8 mouse cellular contexts compared by ENCODE assay signal in genomic region chr14:116927341-116928315, GRCm38 (mm10). TPM values are rescaled to one million over a fixed set of nuclear protein-coding genes. Genes with fewer than 3 reads are reported as not detected.
A peak's percentile ranks its signal among the peaks of the same experiment; 100 is the strongest.
DNase-seq lines count a peak whose midpoint lies in the region; ATAC-seq and TF ChIP-seq lines count a peak whose summit lies in the region.

No protein-coding gene starts in this region.

- H3K4me3 ChIP-seq in liver, adult 2 months (ENCODE audit: insufficient read depth, low read depth, low read length) = peak overlapping the region; percentile 65; the same call in 1 of the 2 replicates
- peak overlapping the region; percentile 77 for H3K4me3 ChIP-seq in forebrain, embryonic 13.5 days
- H3K4me3 ChIP-seq in limb, embryonic 14.5 days (replicated peaks; ENCODE audit: low read length) = peak overlapping the region; percentile 76
- peak overlapping the region; percentile 82 for H3K4me3 ChIP-seq in stomach, embryonic 14.5 days (ENCODE audit: low read depth, low read length)

- 0 out of 2 replicates have a peak, but pooled peaks cover 3% of the 10 kb centered on the region for H3K27me3 ChIP-seq in liver, adult 2 months (ENCODE audit: control insufficient read depth, insufficient read depth, low read length)
- no peaks in the 10 kb centered on the region for H3K27me3 ChIP-seq in forebrain, embryonic 13.5 days
- H3K27me3 ChIP-seq in limb, embryonic 14.5 days (ENCODE audit: control insufficient read depth, insufficient read depth, low read length) = no peaks in the 10 kb centered on the region
- H3K27me3 ChIP-seq in stomach, embryonic 14.5 days (ENCODE audit: control insufficient read depth, insufficient read depth, low read length) = no peaks in the 10 kb centered on the region

- no peak for DNase-seq in liver, adult 2 months (ENCODE audit: extremely low read depth, low read depth, low spot score)
- no peak for DNase-seq in liver
- DNase-seq in limb, embryonic 14.5 days (ENCODE audit: low spot score) = no peak
- no peak for DNase-seq in ovary, adult 18-20 months (ENCODE audit: low spot score)
- no peak for DNase-seq in frontal cortex, postnatal 10 days (ENCODE audit: low spot score in 2 of 2)

- ATAC-seq in forebrain, embryonic 13.5 days = no peak
- ATAC-seq in limb, embryonic 14.5 days (ENCODE audit: low FRiP score, low read depth) = no peak
- no peak for ATAC-seq in stomach, embryonic 14.5 days (ENCODE audit: insufficient number of reproducible peaks, insufficient read depth, low FRiP score, low read depth)
- ATAC-seq in megakaryocyte-erythroid progenitor cell, adult 5-6 weeks (replicated peaks; ENCODE audit: low FRiP score, low TSS enrichment, poor library complexity, severe bottlenecking) = no peak

- TF ChIP-seq CTCF in liver, adult 2 months (IDR thresholded peaks at IDR 0.05; ENCODE audit: low read depth, low read length) = no peak

- H3K79me2 ChIP-seq in liver, adult 2 months (ENCODE audit: control insufficient read depth, insufficient read depth, low read length) = no peaks in the 10 kb centered on the region

- peaks cover 1% of the 10 kb centered on the region; the same call in 1 of the 2 replicates for H3K4me1 ChIP-seq in liver, adult 2 months (ENCODE audit: control insufficient read depth, insufficient read depth, low read length)
- H3K4me1 ChIP-seq in forebrain, embryonic 13.5 days = peaks cover 27% of the 10 kb centered on the region
- H3K4me1 ChIP-seq in limb, embryonic 14.5 days (ENCODE audit: control insufficient read depth, insufficient read depth, low read length) = no peaks in the 10 kb centered on the region
- H3K4me1 ChIP-seq in stomach, embryonic 14.5 days (ENCODE audit: control insufficient read depth, insufficient read depth, low read length) = peaks cover 3% of the 10 kb centered on the region; the same call in 1 of the 2 replicates

- H3K9me3 ChIP-seq in forebrain, embryonic 13.5 days (replicated peaks) = no peaks in the 10 kb centered on the region
- H3K9me3 ChIP-seq in limb, embryonic 14.5 days (ENCODE audit: control insufficient read depth, low read length) = no peaks in the 10 kb centered on the region
- no peaks in the 10 kb centered on the region for H3K9me3 ChIP-seq in stomach, embryonic 14.5 days (ENCODE audit: control insufficient read depth, low read depth, low read length)

- no peaks in the 10 kb centered on the region for H3K36me3 ChIP-seq in liver, adult 2 months (ENCODE audit: control insufficient read depth, insufficient read depth, low read length)
- H3K36me3 ChIP-seq in forebrain, embryonic 13.5 days (ENCODE audit: poor library complexity, severe bottlenecking) = no peaks in the 10 kb centered on the region
- no peaks in the 10 kb centered on the region for H3K36me3 ChIP-seq in limb, embryonic 14.5 days (ENCODE audit: control insufficient read depth, insufficient read depth, low read length)
- no peaks in the 10 kb centered on the region for H3K36me3 ChIP-seq in stomach, embryonic 14.5 days (ENCODE audit: control insufficient read depth, insufficient read depth, low read length)

- no peak overlapping the region for H3K9ac ChIP-seq in liver, adult 2 months (ENCODE audit: low read depth, low read length)
- H3K9ac ChIP-seq in forebrain, embryonic 13.5 days = peak overlapping the region; percentile 87
- H3K9ac ChIP-seq in limb, embryonic 14.5 days (ENCODE audit: low read depth, low read length, severe bottlenecking) = peak overlapping the region; percentile 91
- H3K9ac ChIP-seq in stomach, embryonic 14.5 days (replicated peaks; ENCODE audit: low read depth, low read length) = peak overlapping the region; percentile 93

- H3K27ac ChIP-seq in liver, adult 2 months (replicated peaks; ENCODE audit: insufficient read depth, low read depth, low read length) = no peak overlapping the region
- H3K27ac ChIP-seq in forebrain, embryonic 13.5 days = peak overlapping the region; percentile 93
- H3K27ac ChIP-seq in limb, embryonic 14.5 days (replicated peaks; ENCODE audit: low read depth, low read length) = peak overlapping the region; percentile 97
- H3K27ac ChIP-seq in stomach, embryonic 14.5 days (ENCODE audit: low read length) = peak overlapping the region; percentile 97

- H3K4me2 ChIP-seq in forebrain, embryonic 13.5 days = peak overlapping the region; percentile 72
- peak overlapping the region; percentile 66 for H3K4me2 ChIP-seq in limb, embryonic 14.5 days (replicated peaks; ENCODE audit: low read depth, low read length, severe bottlenecking)
- peak overlapping the region; percentile 55 for H3K4me2 ChIP-seq in stomach, embryonic 14.5 days (replicated peaks; ENCODE audit: low read depth, low read length)

- TF ChIP-seq POLR2A in liver, adult 2 months (IDR thresholded peaks at IDR 0.05; ENCODE audit: extremely low read depth, insufficient read depth, low read length) = no peak
- no peak for TF ChIP-seq POLR2A in limb, embryonic 14.5 days (IDR thresholded peaks at IDR 0.05; ENCODE audit: borderline replicate concordance, extremely low read depth, insufficient read depth, insufficient read length)

- 27% methylated on average over 21 of the region's 21 CpGs for WGBS in liver, adult 2 months
- WGBS in forebrain, embryonic 13.5 days = under 1% methylated on average over 21 of the region's 21 CpGs
- 2% methylated on average over 21 of the region's 21 CpGs for WGBS in limb, embryonic 14.5 days
- WGBS in stomach, embryonic 14.5 days = 2% methylated on average over 21 of the region's 21 CpGs

RNA-seq across cellular contexts. Expression of gene Gpc6, which starts 2.5 kb away (rescaled TPM):
- total RNA-seq in liver, adult 2 months (2014; rRNA removed) = 2.6 and 4.0 TPM in 2 replicates
- polyA plus RNA-seq in liver, adult 2 months (2012; rRNA removed) = 0.41 and 0.88 TPM in 2 replicates
- 20.0 and 24.9 TPM in 2 replicates for polyA plus RNA-seq in forebrain, embryonic 13.5 days (2015; fragmentation: Nextera tagmentation; extraction: Ambion mirVana)
- 26.1 and 30.5 TPM in 2 replicates for polyA plus RNA-seq in limb, embryonic 14.5 days (2012; rRNA removed)
- 39.5 and 48.5 TPM in 2 replicates for polyA plus RNA-seq in limb, embryonic 14.5 days (2014; fragmentation: Nextera tagmentation; extraction: Ambion mirVana)
- polyA plus RNA-seq in stomach, embryonic 14.5 days (2014; fragmentation: Nextera tagmentation; extraction: Ambion mirVana) = 80.7 and 86.1 TPM in 2 replicates
- not detected in 2 replicates for total RNA-seq in megakaryocyte-erythroid progenitor cell, adult 5-6 weeks (2014; fragmentation: Nextera tagmentation)
- total RNA-seq in megakaryocyte-erythroid progenitor cell, adult 5-6 weeks (2017) = 1.2 TPM in 1 of 2 replicates, not detected in the other

Comparison
In these comparisons a context has a peak if more than half of its experiments do, and no peak if none do; other contexts are left out.
1. RNA of gene Gpc6, which starts 2.5 kb away (polyA plus RNA-seq): 80.7 to 86.1 TPM in stomach, embryonic 14.5 days, 26.1 to 48.5 TPM in limb, embryonic 14.5 days and 20.0 to 24.9 TPM in forebrain, embryonic 13.5 days; 0.41 to 0.88 TPM in liver, adult 2 months; every median in the first group is over 10 times any median in the second.
2. Peak in every context shown above with its lines, with median percentiles within 50 percentile points of each other: H3K4me3 ChIP-seq and H3K4me2 ChIP-seq.